Mouse (Mus musculus) heart, postnatal 0 days (tissue): ENCODE measurements around the gene Fcna. TPM values are rescaled to one million over a fixed set of nuclear protein-coding genes. Genes with fewer than 3 reads are reported as not detected.

ENCODE experiments used
- ATAC-seq: fragments of 200-750 bp; cut with Nextera tagmentation; 2 replicates; pipeline ENCODE4 v1.8.0; 2017; ENCODE audit warnings: low read depth, moderate number of reproducible peaks, moderate library complexity; ENCODE audit not compliant: insufficient read depth
- DNase-seq: peaks from one replicate; pipeline ENCODE4 v3.0.0-alpha.2; 2016; ENCODE audit warnings: low spot score
- H3K27ac ChIP-seq: fragments of 300-500 bp; sonication (generic); 2 replicates; pipeline ENCODE4 v1.5.1; 2014; ENCODE audit warnings: low read depth, mild to moderate bottlenecking
- H3K27me3 ChIP-seq: fragments of 300-500 bp; sonication (generic); 2 replicates; pipeline ENCODE4 v1.6.1; 2014; ENCODE audit warnings: low read length, mixed read lengths; ENCODE audit not compliant: control insufficient read depth, insufficient read depth
- H3K36me3 ChIP-seq: fragments of 300-500 bp; sonication (generic); replicated peaks from 2 replicates; pipeline ENCODE4 v1.6.1; 2014; ENCODE audit warnings: low read length, mixed read lengths; ENCODE audit not compliant: control insufficient read depth, insufficient read depth
- H3K4me1 ChIP-seq: fragments of 300-500 bp; sonication (generic); 2 replicates; pipeline ENCODE4 v1.6.1; 2014; ENCODE audit warnings: antibody characterized with exemption; ENCODE audit not compliant: control insufficient read depth, insufficient read depth
- H3K4me2 ChIP-seq: fragments of 300-500 bp; sonication (generic); 2 replicates; pipeline ENCODE4 v1.6.1; 2014; ENCODE audit warnings: low read depth, mild to moderate bottlenecking, low read length, moderate library complexity
- H3K4me3 ChIP-seq: fragments of 300-500 bp; sonication (generic); 2 replicates; pipeline ENCODE4 v1.5.1; 2014; ENCODE audit warnings: low read depth, low read length
- H3K9ac ChIP-seq: fragments of 300-500 bp; sonication (generic); replicated peaks from 2 replicates; pipeline ENCODE4 v1.6.1; 2014; ENCODE audit warnings: low read depth, low read length, mixed read lengths
- H3K9me3 ChIP-seq: fragments of 300-500 bp; sonication (generic); replicated peaks from 2 replicates; pipeline ENCODE4 v1.6.1; 2016; ENCODE audit warnings: low read length; ENCODE audit not compliant: control insufficient read depth
- CTCF ChIP-seq: IDR thresholded peaks from 2 replicates; pipeline ENCODE4 v1.5.1; 2016; ENCODE audit warnings: antibody characterized with exemption, control low read depth, low read depth
- EP300 ChIP-seq: IDR thresholded peaks from 2 replicates; pipeline ENCODE4 v1.6.1; 2016; ENCODE audit warnings: antibody characterized with exemption, low read depth
- WGBS: fragments of 180-500 bp; shearing (Covaris S2); extraction: QIAGEN DNeasy Blood & Tissue Kit; methylation state at CpG from one replicate; pipeline ENCODE4 v1.1.7; 2014; 5-methylcytosine and 5-hydroxymethylcytosine counted together
- polyA plus RNA-seq: library from polyadenylated mRNA; unstranded; fragments of >200 nt; fragmentation: Nextera tagmentation; extraction: Ambion mirVana; gene quantifications from 2 replicates; pipeline ENCODE4 v1.2.1, GENCODE M21; 2015
- total RNA-seq: library from RNA; depleted of rRNA; stranded (reverse); fragments of >200 nt; gene quantifications from 2 replicates; pipeline ENCODE4 v1.2.3, GENCODE M21; 2014; ENCODE audit warnings: low replicate concordance; rRNA removed

The Fcna gene
- total and polyA plus RNA-seq, 2 experiments from 2014 or later: 1.9 to 4.8 TPM

- Histone ChIP-seq H3K36me3 (peaks cover 6% of the 10 kb centered on the region), H3K4me1 (peaks cover 45% of the 10 kb centered on the region), H3K9ac (no peak overlapping the region), H3K4me2 (peak overlapping the region; percentile 30), H3K9me3 (no peaks in the 10 kb centered on the region), H3K27me3 (peaks cover 55% of the 10 kb centered on the region), H3K27ac (no peak overlapping the region), H3K4me3 (peak overlapping the region; percentile 29)
- 4% methylated on average over 75 of the region's 75 CpGs for WGBS
- TF ChIP-seq CTCF (peak; percentile 14; the same call in 1 of the 2 replicates), EP300 (no peak)
- ATAC-seq (no peak), DNase-seq (no peak)
Observed at GRCm38 (mm10) chr2:25577951-25578795, 49.7 kb downstream of the Fcna start.

GRCm38 (mm10) chr2:25576965-25577891 is 50.6 kb downstream of the Fcna start:
- H3K4me3 ChIP-seq: peak overlapping the region; percentile 29
- TF ChIP-seq EP300: no peak
- no peak for TF ChIP-seq CTCF
- no peak for DNase-seq
- no peak overlapping the region for H3K9ac ChIP-seq
- H3K36me3 ChIP-seq: no peaks in the 10 kb centered on the region
- H3K4me1 ChIP-seq: peaks cover 39% of the 10 kb centered on the region
- peak overlapping the region; percentile 30 for H3K4me2 ChIP-seq
- ATAC-seq: no peak
- no peaks in the 10 kb centered on the region for H3K9me3 ChIP-seq
- peaks cover 55% of the 10 kb centered on the region for H3K27me3 ChIP-seq
- H3K27ac ChIP-seq: no peak overlapping the region
- WGBS: 17% methylated on average over 92 of the region's 92 CpGs

- H3K27me3 ChIP-seq: peaks cover 54% of the 10 kb centered on the region
- no peak overlapping the region for H3K27ac ChIP-seq
- H3K9me3 ChIP-seq: no peaks in the 10 kb centered on the region
- 0 out of 2 replicates have a peak, but pooled peaks cover under 1% of the 10 kb centered on the region for H3K36me3 ChIP-seq
- H3K9ac ChIP-seq: no peak overlapping the region
- H3K4me2 ChIP-seq: no peak overlapping the region
- ATAC-seq: no peak
- DNase-seq: no peak
- no peak overlapping the region for H3K4me3 ChIP-seq
- peaks cover 33% of the 10 kb centered on the region for H3K4me1 ChIP-seq
- TF ChIP-seq CTCF (no peak), EP300 (no peak)
- WGBS: 82% methylated on average over 16 of the region's 16 CpGs
Observed at GRCm38 (mm10) chr2:25576028-25576850, 51.6 kb downstream of the Fcna start.

- Histone ChIP-seq H3K27ac (peak overlapping the region; percentile 81), H3K4me1 (peaks cover 29% of the 10 kb centered on the region), H3K9ac (peak overlapping the region; percentile 57; the same call in 1 of the 2 replicates), H3K36me3 (0 out of 2 replicates have a peak, but pooled peaks cover 6% of the 10 kb centered on the region), H3K9me3 (no peaks in the 10 kb centered on the region), H3K4me2 (peak overlapping the region; percentile 88), H3K4me3 (peak overlapping the region; percentile 61), H3K27me3 (peaks cover 47% of the 10 kb centered on the region)
- ATAC-seq (no peak), DNase-seq (peak; percentile 25)
- 5% methylated on average over 20 of the region's 21 CpGs for WGBS
- TF ChIP-seq CTCF (no peak), EP300 (no peak)
Observed at GRCm38 (mm10) chr2:25575432-25576027, 52.3 kb downstream of the Fcna start.

Other genes with a start within 250 kb of the Fcna start
Only the 30 nearest of the 32 such genes appear.
- 43.0 and 49.7 TPM in 2 replicates for gene Npdc1, start 228.7 kb downstream of the Fcna start, total RNA-seq
- 21.0 and 24.5 TPM in 2 replicates for gene Npdc1, start 228.7 kb downstream of the Fcna start, polyA plus RNA-seq
- not detected in 2 replicates for gene Fut7, start 204.8 kb downstream of the Fcna start, total RNA-seq
- gene Fut7, start 204.8 kb downstream of the Fcna start, polyA plus RNA-seq: not detected in 2 replicates
- 27.6 and 32.0 TPM in 2 replicates for gene Abca2, start 199.3 kb downstream of the Fcna start, total RNA-seq
- gene Abca2, start 199.3 kb downstream of the Fcna start, polyA plus RNA-seq: 2.4 and 3.6 TPM in 2 replicates
- 2.4 and 4.5 TPM in 2 replicates for gene Clic3, start 171.2 kb downstream of the Fcna start, total RNA-seq
- gene Clic3, start 171.2 kb downstream of the Fcna start, polyA plus RNA-seq: 6.5 and 7.4 TPM in 2 replicates
- gene Paxx, start 166.9 kb downstream of the Fcna start, total RNA-seq: 71.9 and 90.7 TPM in 2 replicates
- 42.7 and 45.5 TPM in 2 replicates for gene Paxx, start 166.9 kb downstream of the Fcna start, polyA plus RNA-seq
- 708 and 711 TPM in 2 replicates for gene Ptgds, start 158.0 kb downstream of the Fcna start, total RNA-seq
- gene Ptgds, start 158.0 kb downstream of the Fcna start, polyA plus RNA-seq: 356 and 359 TPM in 2 replicates
- gene Lcn12, start 134.1 kb downstream of the Fcna start, total RNA-seq: not detected in 2 replicates
- gene Lcn12, start 134.1 kb downstream of the Fcna start, polyA plus RNA-seq: not detected in 2 replicates
- 115 and 141 TPM in 2 replicates for gene Fbxw5, start 127.3 kb downstream of the Fcna start, total RNA-seq
- gene Fbxw5, start 127.3 kb downstream of the Fcna start, polyA plus RNA-seq: 70.6 and 76.5 TPM in 2 replicates
- 1.6 and 9.0 TPM in 2 replicates for gene C8g, start 126.3 kb downstream of the Fcna start, total RNA-seq
- gene C8g, start 126.3 kb downstream of the Fcna start, polyA plus RNA-seq: 2.4 and 4.0 TPM in 2 replicates
- 5.1 and 6.3 TPM in 2 replicates for gene Traf2, start 81.1 kb downstream of the Fcna start, total RNA-seq
- 14.2 and 15.8 TPM in 2 replicates for gene Traf2, start 81.1 kb downstream of the Fcna start, polyA plus RNA-seq
- 112 and 136 TPM in 2 replicates for gene Edf1, start 70.2 kb downstream of the Fcna start, total RNA-seq
- 314 and 343 TPM in 2 replicates for gene Edf1, start 70.2 kb downstream of the Fcna start, polyA plus RNA-seq
- 1.7 and 2.0 TPM in 2 replicates for gene Mamdc4, start 53.2 kb downstream of the Fcna start, total RNA-seq
- 0.14 and 1.6 TPM in 2 replicates for gene Mamdc4, start 53.2 kb downstream of the Fcna start, polyA plus RNA-seq
- 37.9 and 43.3 TPM in 2 replicates for gene Phpt1, start 52.8 kb downstream of the Fcna start, total RNA-seq
- 248 and 255 TPM in 2 replicates for gene Phpt1, start 52.8 kb downstream of the Fcna start, polyA plus RNA-seq
- gene Ajm1, start 46.3 kb downstream of the Fcna start, total RNA-seq: not detected in 2 replicates
- not detected in 2 replicates for gene Ajm1, start 46.3 kb downstream of the Fcna start, polyA plus RNA-seq
- gene Rabl6, start 19.5 kb downstream of the Fcna start, total RNA-seq: 52.1 and 89.9 TPM in 2 replicates
- 28.7 and 30.7 TPM in 2 replicates for gene Rabl6, start 19.5 kb downstream of the Fcna start, polyA plus RNA-seq
- gene Ccdc183, start 10.4 kb downstream of the Fcna start, total RNA-seq: not detected in 2 replicates
- 0.22 and 0.23 TPM in 2 replicates for gene Ccdc183, start 10.4 kb downstream of the Fcna start, polyA plus RNA-seq
- 36.6 and 42.3 TPM in 2 replicates for gene Tmem141, start 6.0 kb downstream of the Fcna start, total RNA-seq
- gene Tmem141, start 6.0 kb downstream of the Fcna start, polyA plus RNA-seq: 36.8 and 38.4 TPM in 2 replicates
- not detected in 2 replicates for gene Lcn8, start 25.1 kb upstream of the Fcna start, total RNA-seq
- not detected in 2 replicates for gene Lcn8, start 25.1 kb upstream of the Fcna start, polyA plus RNA-seq
- gene Lcn5, start 29.9 kb upstream of the Fcna start, total RNA-seq: not detected in 2 replicates
- gene Lcn5, start 29.9 kb upstream of the Fcna start, polyA plus RNA-seq: not detected in 2 replicates
- not detected in 2 replicates for gene Lcn6, start 48.8 kb upstream of the Fcna start, total RNA-seq
- not detected in 2 replicates for gene Lcn6, start 48.8 kb upstream of the Fcna start, polyA plus RNA-seq
- gene Lcn10, start 54.7 kb upstream of the Fcna start, total RNA-seq: not detected in 2 replicates
- gene Lcn10, start 54.7 kb upstream of the Fcna start, polyA plus RNA-seq: not detected in 2 replicates
- not detected in 2 replicates for gene Obp2a, start 72.0 kb upstream of the Fcna start, total RNA-seq
- gene Obp2a, start 72.0 kb upstream of the Fcna start, polyA plus RNA-seq: not detected in 2 replicates
- 6.3 and 15.9 TPM in 2 replicates for gene Bmyc, start 78.7 kb upstream of the Fcna start, total RNA-seq
- 35.3 and 38.7 TPM in 2 replicates for gene Bmyc, start 78.7 kb upstream of the Fcna start, polyA plus RNA-seq
- gene Obp2b, start 109.0 kb upstream of the Fcna start, total RNA-seq: not detected in 2 replicates
- not detected in 2 replicates for gene Obp2b, start 109.0 kb upstream of the Fcna start, polyA plus RNA-seq
- gene Lcn3, start 137.5 kb upstream of the Fcna start, total RNA-seq: not detected in 2 replicates
- gene Lcn3, start 137.5 kb upstream of the Fcna start, polyA plus RNA-seq: not detected in 2 replicates
- gene Lcn11, start 149.0 kb upstream of the Fcna start, total RNA-seq: not detected in 2 replicates
- gene Lcn11, start 149.0 kb upstream of the Fcna start, polyA plus RNA-seq: not detected in 2 replicates
- not detected in 2 replicates for gene Gm13539, start 154.2 kb upstream of the Fcna start, total RNA-seq
- gene Gm13539, start 154.2 kb upstream of the Fcna start, polyA plus RNA-seq: not detected in 2 replicates
- not detected in 2 replicates for gene Glt6d1, start 187.8 kb upstream of the Fcna start, total RNA-seq
- gene Glt6d1, start 187.8 kb upstream of the Fcna start, polyA plus RNA-seq: not detected in 2 replicates
- not detected in 2 replicates for gene Lcn9, start 195.1 kb upstream of the Fcna start, total RNA-seq
- not detected in 2 replicates for gene Lcn9, start 195.1 kb upstream of the Fcna start, polyA plus RNA-seq
- not detected in 2 replicates for gene Sohlh1, start 219.2 kb upstream of the Fcna start, total RNA-seq
- gene Sohlh1, start 219.2 kb upstream of the Fcna start, polyA plus RNA-seq: not detected in 2 replicates